Mouse (Mus musculus): ENCODE measurements around the gene Cbfb. TPM values are rescaled to one million over a fixed set of nuclear protein-coding genes. Genes with fewer than 3 reads are reported as not detected.

Cbfb gene
- 81.9 and 84.2 TPM in 2 replicates for total RNA-seq (2014; fragmentation: Nextera tagmentation)
- 175 and 182 TPM in 2 replicates for total RNA-seq (2017)
- 31.4 and 33.5 TPM in 2 replicates for polyA plus RNA-seq (2012)

DNA sequence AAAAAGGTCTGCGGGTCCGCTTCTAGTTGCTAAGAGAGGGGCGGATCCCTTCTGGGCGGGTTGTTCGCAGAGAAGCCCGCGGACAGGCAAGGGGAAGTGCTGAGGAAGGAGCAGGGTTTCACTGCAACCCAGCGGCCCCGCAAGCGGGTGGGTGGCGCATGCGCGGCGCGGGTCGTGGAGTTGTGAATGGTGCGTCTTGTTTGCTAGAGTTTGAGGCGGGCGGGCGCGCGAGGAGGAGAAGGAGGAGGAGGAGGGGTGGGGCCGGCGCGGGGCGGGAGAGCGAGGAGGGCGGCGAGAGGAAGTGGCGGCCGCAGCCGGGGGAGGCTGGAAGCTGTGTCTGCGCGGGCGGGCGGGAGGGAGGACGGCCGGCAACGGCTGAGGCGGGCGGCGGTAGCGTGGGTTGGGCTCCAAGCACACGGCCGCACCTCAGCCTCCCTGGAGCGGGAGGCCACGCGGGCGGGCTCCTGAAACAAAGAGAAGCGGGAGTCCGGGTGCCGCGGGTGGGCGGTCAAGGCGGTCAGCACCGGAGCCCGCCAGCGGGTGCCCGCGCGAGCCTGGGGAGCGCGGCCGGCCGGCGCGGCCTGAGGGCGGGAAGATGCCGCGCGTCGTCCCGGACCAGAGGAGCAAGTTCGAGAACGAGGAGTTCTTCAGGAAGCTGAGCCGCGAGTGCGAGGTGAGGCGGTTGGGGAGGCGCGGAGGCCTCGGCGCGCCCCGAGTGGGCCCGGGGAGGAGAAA, at the start of gene Cbfb:
Gene Cbfb (plus strand): TSS at position 294 of the 735 bp plus-strand sequence.
- ATAC-seq (ENCODE audit: extremely low read depth, insufficient number of reproducible peaks, low FRiP score, poor library complexity, severe bottlenecking) (peak; percentile 81), DNase-seq (ENCODE audit: low spot score) (peak; percentile 90)
- H3K9me3 ChIP-seq (replicated peaks): no peaks in the 10 kb centered on the region
- peaks cover 6% of the 10 kb centered on the region; the same call in 1 of the 2 replicates for H3K27me3 ChIP-seq (ENCODE audit: insufficient read depth, low read length)
- H3K4me3 ChIP-seq (ENCODE audit: low read depth, low read length): peak within 1 kb of the TSS; percentile 88
- TF ChIP-seq GATA1 (IDR thresholded peaks at IDR 0.05; ENCODE audit: borderline replicate concordance, low read length): no peak
- TF ChIP-seq TAL1 (conservative IDR thresholded peaks at IDR 0.05; ENCODE audit: low read depth, low read length): no peak
- TF ChIP-seq POLR2AphosphoS5 (IDR thresholded peaks at IDR 0.05; ENCODE audit: insufficient replicate concordance, low read depth, low read length): no peak
- TF ChIP-seq CTCF (IDR thresholded peaks at IDR 0.05; ENCODE audit: low read depth, low read length): no peak
- TF ChIP-seq GATA2 (IDR thresholded peaks at IDR 0.05; ENCODE audit: borderline replicate concordance, low read depth, low read length): no peak
- peaks cover 20% of the 10 kb centered on the region for H3K36me3 ChIP-seq (replicated peaks)
- H3K4me1 ChIP-seq (ENCODE audit: insufficient read depth, low read depth, low read length): peaks cover 20% of the 10 kb centered on the region

DNA sequence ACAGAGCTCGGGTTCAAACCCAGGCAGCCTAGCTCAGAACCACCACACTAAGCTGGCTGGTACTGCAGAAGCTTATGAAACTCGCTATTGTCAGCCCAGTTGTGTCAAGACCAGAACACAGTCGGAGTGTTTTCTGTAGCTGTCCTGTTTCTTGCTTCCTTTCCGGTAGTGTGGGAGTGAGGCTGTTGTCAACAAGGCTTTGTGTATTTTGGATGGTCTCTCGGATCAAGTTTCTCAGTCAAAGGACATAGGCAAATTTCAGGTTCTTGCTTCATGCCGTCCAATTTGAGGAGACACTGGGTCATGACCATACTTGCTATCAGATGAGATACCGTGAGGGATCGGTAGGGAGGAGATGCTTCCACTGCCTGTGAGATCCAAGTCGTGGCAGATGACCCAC, 40.6 kb upstream of the Cbfb start:
- TF ChIP-seq GATA2 (IDR thresholded peaks at IDR 0.05; ENCODE audit: borderline replicate concordance, low read depth, low read length) (no peak), TAL1 (conservative IDR thresholded peaks at IDR 0.05; ENCODE audit: low read depth, low read length) (no peak), CTCF (IDR thresholded peaks at IDR 0.05; ENCODE audit: low read depth, low read length) (no peak), POLR2AphosphoS5 (IDR thresholded peaks at IDR 0.05; ENCODE audit: insufficient replicate concordance, low read depth, low read length) (no peak), GATA1 (IDR thresholded peaks at IDR 0.05; ENCODE audit: borderline replicate concordance, low read length) (no peak)
- no peak for DNase-seq (ENCODE audit: low spot score)
- H3K27me3 ChIP-seq (ENCODE audit: insufficient read depth, low read length): peaks cover 21% of the 10 kb centered on the region
- no peaks in the 10 kb centered on the region for H3K36me3 ChIP-seq (replicated peaks)
- no peak overlapping the region for H3K4me3 ChIP-seq (ENCODE audit: low read depth, low read length)
- H3K9me3 ChIP-seq (replicated peaks): no peaks in the 10 kb centered on the region
- ATAC-seq (ENCODE audit: extremely low read depth, insufficient number of reproducible peaks, low FRiP score, poor library complexity, severe bottlenecking): no peak
- no peaks in the 10 kb centered on the region for H3K4me1 ChIP-seq (ENCODE audit: insufficient read depth, low read depth, low read length)

DNA sequence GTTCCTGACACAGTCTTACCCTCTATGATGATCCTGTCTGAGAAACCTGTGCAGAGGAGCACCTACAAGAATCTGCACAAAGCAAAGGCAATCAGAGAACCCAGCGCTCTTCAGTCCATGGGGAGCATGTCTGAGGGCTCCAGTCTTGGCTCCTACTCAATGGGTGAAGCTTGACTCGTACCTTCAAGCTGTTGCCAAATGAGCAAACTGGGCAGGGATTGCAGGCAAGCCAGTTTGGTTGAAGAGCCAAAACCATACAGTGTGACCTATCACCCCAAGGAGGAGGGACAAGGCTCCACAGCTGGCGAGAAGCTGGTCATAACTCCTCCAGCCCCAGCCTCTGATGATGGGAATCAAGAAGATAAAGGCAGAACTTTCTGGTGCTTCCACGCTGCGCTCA, 39.0 kb upstream of the Cbfb start, which contains the start of gene Ces4a:
Gene Ces4a (plus strand): TSS at position 292 of the 400 bp plus-strand sequence.
- Histone ChIP-seq H3K4me3 (ENCODE audit: low read depth, low read length) (no peak within 1 kb of the TSS), H3K27me3 (ENCODE audit: insufficient read depth, low read length) (peaks cover 26% of the 10 kb centered on the region), H3K4me1 (ENCODE audit: insufficient read depth, low read depth, low read length) (no peaks in the 10 kb centered on the region), H3K36me3 (replicated peaks) (no peaks in the 10 kb centered on the region), H3K9me3 (replicated peaks) (no peaks in the 10 kb centered on the region)
- ATAC-seq (ENCODE audit: extremely low read depth, insufficient number of reproducible peaks, low FRiP score, poor library complexity, severe bottlenecking) (no peak), DNase-seq (ENCODE audit: low spot score) (no peak)
- no peak for TF ChIP-seq GATA1 (IDR thresholded peaks at IDR 0.05; ENCODE audit: borderline replicate concordance, low read length)
- no peak for TF ChIP-seq TAL1 (conservative IDR thresholded peaks at IDR 0.05; ENCODE audit: low read depth, low read length)
- TF ChIP-seq GATA2 (IDR thresholded peaks at IDR 0.05; ENCODE audit: borderline replicate concordance, low read depth, low read length): no peak
- no peak for TF ChIP-seq CTCF (IDR thresholded peaks at IDR 0.05; ENCODE audit: low read depth, low read length)
- TF ChIP-seq POLR2AphosphoS5 (IDR thresholded peaks at IDR 0.05; ENCODE audit: insufficient replicate concordance, low read depth, low read length): no peak

DNA sequence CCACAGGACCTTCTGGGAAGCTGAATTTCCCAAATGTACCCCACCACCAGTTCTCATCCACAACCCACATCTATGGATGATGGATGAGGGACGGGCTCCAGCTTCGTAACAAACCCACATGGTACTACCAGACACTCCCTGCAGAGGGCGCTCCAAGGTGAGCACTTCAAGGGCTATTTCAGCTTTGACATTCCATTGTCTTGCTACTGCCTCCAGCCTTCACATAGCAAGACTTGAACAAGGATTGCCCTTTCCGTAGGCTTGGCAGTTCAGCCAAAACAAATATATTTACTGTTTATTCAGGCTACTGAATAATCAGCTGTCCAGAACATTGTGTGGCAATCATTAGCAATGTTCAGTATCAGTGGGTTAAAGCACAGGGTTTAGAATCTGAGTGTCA, 32.1 kb upstream of the Cbfb start:
- no peak for TF ChIP-seq GATA1 (IDR thresholded peaks at IDR 0.05; ENCODE audit: borderline replicate concordance, low read length)
- no peak for TF ChIP-seq POLR2AphosphoS5 (IDR thresholded peaks at IDR 0.05; ENCODE audit: insufficient replicate concordance, low read depth, low read length)
- no peak for TF ChIP-seq GATA2 (IDR thresholded peaks at IDR 0.05; ENCODE audit: borderline replicate concordance, low read depth, low read length)
- TF ChIP-seq CTCF (IDR thresholded peaks at IDR 0.05; ENCODE audit: low read depth, low read length): peak; percentile 91
- no peak for TF ChIP-seq TAL1 (conservative IDR thresholded peaks at IDR 0.05; ENCODE audit: low read depth, low read length)
- peaks cover 16% of the 10 kb centered on the region; the same call in 1 of the 2 replicates for H3K27me3 ChIP-seq (ENCODE audit: insufficient read depth, low read length)
- DNase-seq (ENCODE audit: low spot score): peak; percentile 15
- no peak for ATAC-seq (ENCODE audit: extremely low read depth, insufficient number of reproducible peaks, low FRiP score, poor library complexity, severe bottlenecking)
- H3K36me3 ChIP-seq (replicated peaks): no peaks in the 10 kb centered on the region
- no peak overlapping the region for H3K4me3 ChIP-seq (ENCODE audit: low read depth, low read length)
- no peaks in the 10 kb centered on the region for H3K9me3 ChIP-seq (replicated peaks)
- H3K4me1 ChIP-seq (ENCODE audit: insufficient read depth, low read depth, low read length): peaks cover 4% of the 10 kb centered on the region; the same call in 1 of the 2 replicates

DNA sequence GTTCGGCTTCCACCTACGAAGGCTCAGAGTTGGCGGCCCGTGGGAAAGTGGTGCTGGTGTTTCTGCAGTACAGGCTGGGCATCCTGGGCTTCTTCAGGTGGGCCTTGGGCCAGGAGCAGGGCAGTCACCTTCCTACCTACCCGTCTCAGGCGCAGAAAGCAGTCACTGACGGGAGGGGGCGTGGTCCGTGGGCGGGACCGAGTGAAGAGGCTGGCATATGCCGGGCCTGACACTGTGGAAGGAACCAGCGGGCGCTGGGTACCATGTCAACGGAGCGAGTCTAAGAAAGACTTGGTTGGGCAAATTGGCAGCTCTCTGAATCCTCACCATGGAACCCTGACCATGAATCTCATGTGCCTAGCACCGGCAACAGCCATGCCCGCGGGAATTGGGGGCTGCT, 28.1 kb upstream of the Cbfb start:
- no peak for ATAC-seq (ENCODE audit: extremely low read depth, insufficient number of reproducible peaks, low FRiP score, poor library complexity, severe bottlenecking)
- Histone ChIP-seq H3K4me1 (ENCODE audit: insufficient read depth, low read depth, low read length) (peaks cover 4% of the 10 kb centered on the region; the same call in 1 of the 2 replicates), H3K9me3 (replicated peaks) (no peaks in the 10 kb centered on the region), H3K27me3 (ENCODE audit: insufficient read depth, low read length) (peaks cover 23% of the 10 kb centered on the region; the same call in 1 of the 2 replicates), H3K4me3 (ENCODE audit: low read depth, low read length) (no peak overlapping the region), H3K36me3 (replicated peaks) (no peaks in the 10 kb centered on the region)
- DNase-seq (ENCODE audit: low spot score): no peak
- no peak for TF ChIP-seq GATA1 (IDR thresholded peaks at IDR 0.05; ENCODE audit: borderline replicate concordance, low read length)

DNA sequence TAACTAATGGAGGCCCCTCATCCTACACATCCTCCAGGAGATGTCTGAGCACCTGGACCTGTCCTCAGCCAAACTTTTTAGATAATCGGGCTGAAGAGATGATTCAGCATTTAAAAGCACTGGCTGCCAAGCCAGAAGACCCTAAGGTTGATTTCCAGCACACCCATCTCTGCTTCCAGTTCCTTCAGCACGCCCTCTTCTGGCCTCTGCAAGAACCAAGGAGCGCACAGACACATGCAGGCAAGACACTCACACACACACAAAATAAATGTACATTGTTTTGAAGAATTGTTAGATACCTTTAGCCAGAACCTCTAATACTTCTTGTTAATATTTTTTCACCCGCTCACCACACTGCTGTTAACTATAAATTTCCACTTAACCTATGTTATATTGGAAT, 18.8 kb upstream of the Cbfb start:
- DNase-seq (ENCODE audit: low spot score) (no peak), ATAC-seq (ENCODE audit: extremely low read depth, insufficient number of reproducible peaks, low FRiP score, poor library complexity, severe bottlenecking) (no peak)
- Histone ChIP-seq H3K27me3 (ENCODE audit: insufficient read depth, low read length) (peaks cover 40% of the 10 kb centered on the region), H3K4me3 (ENCODE audit: low read depth, low read length) (no peak overlapping the region), H3K9me3 (replicated peaks) (no peaks in the 10 kb centered on the region), H3K36me3 (replicated peaks) (no peaks in the 10 kb centered on the region), H3K4me1 (ENCODE audit: insufficient read depth, low read depth, low read length) (no peaks in the 10 kb centered on the region)
- TF ChIP-seq POLR2AphosphoS5 (IDR thresholded peaks at IDR 0.05; ENCODE audit: insufficient replicate concordance, low read depth, low read length) (no peak), TAL1 (conservative IDR thresholded peaks at IDR 0.05; ENCODE audit: low read depth, low read length) (no peak), GATA2 (IDR thresholded peaks at IDR 0.05; ENCODE audit: borderline replicate concordance, low read depth, low read length) (no peak), GATA1 (IDR thresholded peaks at IDR 0.05; ENCODE audit: borderline replicate concordance, low read length) (no peak), CTCF (IDR thresholded peaks at IDR 0.05; ENCODE audit: low read depth, low read length) (no peak)
